Mouse (Mus musculus): ENCODE data around the gene Prickle3.

GRCm38 (mm10) chrX:7674284-7675000 is 17.4 kb downstream of the Prickle3 start:
- TF ChIP-seq CTCF (IDR thresholded peaks at IDR 0.05; ENCODE audit: extremely low read depth, insufficient read depth, insufficient read length, insufficient replicate concordance) = no peak
- TF ChIP-seq POLR2A (IDR thresholded peaks at IDR 0.05; ENCODE audit: low read depth, low read length) = no peak

All from spleen, adult 2 months (tissue).